Mouse (Mus musculus) megakaryocyte progenitor cell, adult 5-6 weeks (primary cell): ENCODE measurements around the gene Trp53bp2. TPM values are rescaled to one million over a fixed set of nuclear protein-coding genes. Genes with fewer than 3 reads are reported as not detected.
A peak's percentile ranks its signal among the peaks of the same experiment; 100 is the strongest.

Experiments used
- ATAC-seq: replicated peaks from 2 replicates; pipeline ENCODE4 v1.8.0; 2016; ENCODE audit warnings: mild to moderate bottlenecking, moderate TSS enrichment, inconsistent platforms; ENCODE audit not compliant: poor library complexity
- total RNA-seq, 2 experiments: library from RNA; stranded (forward) in 1 of 2; stranded (reverse) in 1 of 2; fragments of 157-497, 149-512 nt in 1 of 2; fragments of 200-1000 nt in 1 of 2; gene quantifications; 2 replicates each; pipeline versions ENCODE4 v1.2.3 to v1.2.4; 2015 to 2017

The Trp53bp2 gene
- total RNA-seq, 2 experiments from 2014 or later: 7.5 to 17.5 TPM

DNA sequence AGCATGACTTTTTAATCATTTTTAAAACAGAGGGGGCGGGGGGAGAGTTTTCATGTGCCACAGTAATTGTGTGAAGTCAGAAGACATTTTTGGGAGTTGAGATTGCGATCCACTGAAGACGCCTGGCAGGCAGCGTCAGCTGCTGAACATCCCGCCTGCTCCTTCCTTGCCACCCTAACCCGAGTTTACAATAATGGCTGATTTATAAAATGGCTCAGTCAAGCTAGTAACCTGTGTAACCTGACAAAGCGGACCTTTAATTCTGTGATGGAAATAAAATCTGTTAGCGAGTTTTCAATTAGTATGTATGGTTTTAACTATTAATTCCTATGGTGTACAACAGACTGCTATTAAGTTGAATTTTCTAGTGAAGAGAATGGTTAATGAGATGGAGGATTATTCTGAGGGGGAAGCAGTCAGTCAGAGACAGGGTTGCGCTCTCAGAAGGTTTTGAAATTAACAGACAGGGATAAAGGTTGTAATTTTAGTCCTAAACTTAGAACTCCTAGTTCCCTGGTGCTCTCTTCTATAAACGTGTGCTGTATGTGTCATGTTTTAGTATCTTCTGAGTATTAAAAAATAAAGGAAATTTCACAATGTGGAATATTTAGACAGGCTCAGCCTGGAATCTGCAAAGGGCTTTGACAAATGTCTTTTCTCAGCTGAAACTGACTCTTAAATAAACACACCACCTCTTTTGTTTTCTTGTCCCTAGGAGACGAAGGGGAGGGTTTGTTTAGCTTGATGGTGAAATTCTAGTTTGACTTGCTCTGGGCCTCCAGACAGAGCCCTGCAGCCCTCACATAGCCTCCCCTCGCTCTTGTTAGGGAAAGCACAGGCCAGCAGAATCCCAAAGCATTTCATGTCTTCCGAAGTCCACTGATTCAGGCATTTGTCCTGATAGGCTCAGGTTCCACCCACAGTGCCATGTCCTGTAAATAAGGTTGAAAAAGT lies 51.6 kb downstream of the Trp53bp2 start:
- ATAC-seq: no peak

- ATAC-seq: peak; percentile 86
Measured at GRCm38 (mm10) chr1:182461261-182461660, 52.3 kb downstream of the Trp53bp2 start.

- no peak for ATAC-seq
Measured at GRCm38 (mm10) chr1:182461813-182462212, 52.8 kb downstream of the Trp53bp2 start.

GRCm38 (mm10) chr1:182465309-182465708 lies 56.3 kb downstream of the Trp53bp2 start:
- no peak for ATAC-seq

- 0 out of 2 replicates have a peak, but pooled peaks have one; percentile 31 for ATAC-seq
Measured at GRCm38 (mm10) chr1:182465978-182466377, 57.0 kb downstream of the Trp53bp2 start.

DNA sequence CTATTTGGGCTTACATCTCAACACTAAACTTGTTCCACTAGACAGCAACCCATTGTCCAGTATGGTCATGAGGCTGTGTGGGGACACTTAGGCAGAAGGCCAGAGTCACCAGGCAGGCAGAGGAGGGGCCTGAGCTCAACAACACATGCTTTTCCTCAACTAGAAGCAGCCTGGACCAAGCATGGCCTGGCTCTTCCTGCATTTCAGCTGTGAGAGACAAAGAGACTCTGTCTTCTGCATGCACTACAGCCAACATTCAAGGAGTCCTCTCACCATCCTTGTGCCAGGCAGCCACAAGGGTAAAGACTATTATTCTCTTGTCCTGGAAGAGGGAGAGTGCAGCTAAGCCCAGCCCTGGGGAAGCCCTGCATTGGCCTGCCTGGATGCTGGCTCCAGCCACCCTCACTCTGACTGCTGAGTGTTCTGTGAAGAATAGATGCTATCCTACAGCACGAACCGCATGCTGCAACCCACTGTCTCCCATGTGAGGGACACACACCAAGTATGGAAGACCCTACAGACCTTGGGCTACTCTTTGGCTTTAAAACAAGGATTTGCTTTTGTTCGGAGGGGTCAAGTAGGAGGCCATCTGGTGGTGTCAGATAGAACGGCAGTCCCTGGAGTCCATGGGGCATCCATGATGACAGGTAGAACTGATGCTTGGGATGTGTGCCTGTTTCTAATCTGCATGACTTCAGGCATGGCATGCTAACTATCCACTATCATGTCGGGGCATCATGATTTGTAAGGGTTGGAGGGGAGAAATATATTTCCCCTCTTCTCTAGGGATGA lies 66.2 kb downstream of the Trp53bp2 start:
- ATAC-seq: peak; percentile 58

GRCm38 (mm10) chr1:182478935-182479334 lies 70.0 kb downstream of the Trp53bp2 start:
- no peak for ATAC-seq

DNA sequence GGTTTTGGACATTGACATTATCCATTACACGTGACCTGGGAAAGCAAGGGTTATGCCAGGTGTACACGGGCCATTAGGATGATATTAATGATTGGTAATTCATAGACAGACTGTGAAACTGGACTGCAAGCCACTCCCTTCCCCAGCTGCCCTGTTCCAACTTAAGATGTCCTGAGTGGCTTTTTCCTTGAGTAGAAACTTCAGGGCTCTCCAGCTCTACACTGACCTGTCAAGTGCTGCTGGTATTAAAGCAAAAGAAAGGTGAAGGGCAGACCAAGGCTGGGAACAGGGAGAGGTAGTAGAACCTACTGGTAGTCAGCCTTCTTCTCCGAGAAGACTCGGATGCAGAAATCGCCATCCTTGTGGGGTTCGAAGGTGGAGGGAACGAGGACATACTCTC lies 72.2 kb downstream of the Trp53bp2 start:
- ATAC-seq: no peak

DNA sequence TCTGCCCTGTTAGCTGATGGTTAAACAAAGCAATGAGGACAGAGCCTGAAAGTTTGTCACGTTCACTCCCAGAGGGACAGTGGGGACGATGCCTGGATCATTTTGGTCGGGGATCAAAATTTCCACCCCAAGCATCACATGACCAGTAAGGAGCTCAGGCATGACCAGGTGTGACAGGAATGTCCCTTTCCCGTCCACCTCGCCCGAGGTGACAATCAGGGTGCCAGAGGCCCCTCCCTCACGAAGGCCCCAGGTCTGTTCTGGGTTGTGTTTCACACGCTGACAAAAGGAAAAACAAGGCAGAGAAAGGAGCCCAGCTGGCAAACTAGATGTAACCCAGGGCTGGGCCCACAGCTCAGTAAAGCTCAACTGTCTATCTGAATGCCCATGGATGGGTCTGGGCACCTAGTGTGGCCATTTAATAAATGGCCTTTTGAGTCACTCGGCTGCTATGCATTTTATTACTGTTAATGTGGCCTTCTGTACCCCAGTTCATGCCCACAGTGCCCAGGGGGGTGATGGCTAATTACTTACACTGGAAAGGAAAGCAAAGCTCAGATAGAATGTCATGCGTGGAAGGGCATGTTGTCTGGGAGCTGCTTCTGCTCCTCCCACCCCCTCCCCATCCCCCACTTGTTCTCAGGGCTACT lies 72.8 kb downstream of the Trp53bp2 start:
- ATAC-seq: no peak

- no peak for ATAC-seq
Measured at GRCm38 (mm10) chr1:182482991-182483909, 74.3 kb downstream of the Trp53bp2 start.

GRCm38 (mm10) chr1:182483910-182484274 lies 74.9 kb downstream of the Trp53bp2 start:
- ATAC-seq: no peak

DNA sequence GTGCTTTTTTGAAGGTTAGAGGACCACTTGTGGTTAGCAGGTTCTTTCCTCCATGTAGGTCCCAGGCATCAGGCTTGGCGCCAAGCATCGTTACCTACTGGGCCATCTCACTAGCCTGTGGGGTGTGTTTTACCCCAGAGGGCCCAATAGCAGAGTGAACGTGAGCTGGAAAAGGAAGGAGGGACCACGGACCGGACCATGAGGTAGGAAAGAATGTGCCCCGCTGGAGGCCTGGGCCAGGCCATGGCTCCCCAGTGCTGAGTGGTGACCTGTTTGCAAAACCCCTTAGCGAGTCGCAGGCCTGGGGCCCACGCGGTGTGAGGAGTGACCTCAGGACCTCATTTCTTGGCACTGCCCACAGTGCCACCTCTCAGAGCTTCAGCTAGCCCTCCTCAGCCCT lies 79.5 kb downstream of the Trp53bp2 start:
- no peak for ATAC-seq

DNA sequence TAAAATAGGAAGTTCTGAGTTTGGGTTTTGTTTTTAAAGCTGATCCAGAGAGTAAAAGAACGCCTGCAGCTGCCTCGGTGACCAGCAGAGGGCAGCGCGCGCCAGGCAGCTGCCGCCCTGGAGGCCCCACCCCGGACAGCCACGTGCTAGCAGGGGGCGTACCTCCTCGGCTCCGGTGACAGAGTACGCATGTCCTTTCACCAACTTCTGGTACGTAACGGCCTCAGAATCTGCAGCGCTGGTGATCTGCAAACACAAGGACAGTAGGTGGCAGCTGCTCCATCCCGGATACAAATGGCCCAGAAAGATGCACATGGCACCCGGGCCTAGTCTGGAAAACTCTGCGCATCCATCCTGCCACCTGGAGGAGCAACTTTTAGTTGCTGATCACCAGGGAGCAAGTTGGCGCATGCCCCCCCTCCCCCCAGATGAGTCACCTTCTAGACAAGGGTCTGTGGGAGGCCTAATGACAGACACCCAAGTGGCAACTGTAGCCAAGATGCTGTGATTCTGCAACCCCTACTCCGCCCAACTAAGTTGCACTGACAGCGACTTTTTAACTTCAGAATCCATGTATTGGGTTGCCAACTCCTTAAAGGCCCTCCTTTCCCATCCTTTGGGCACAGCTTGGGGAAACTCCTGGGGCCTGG lies 81.0 kb downstream of the Trp53bp2 start:
- ATAC-seq: peak; percentile 98

DNA sequence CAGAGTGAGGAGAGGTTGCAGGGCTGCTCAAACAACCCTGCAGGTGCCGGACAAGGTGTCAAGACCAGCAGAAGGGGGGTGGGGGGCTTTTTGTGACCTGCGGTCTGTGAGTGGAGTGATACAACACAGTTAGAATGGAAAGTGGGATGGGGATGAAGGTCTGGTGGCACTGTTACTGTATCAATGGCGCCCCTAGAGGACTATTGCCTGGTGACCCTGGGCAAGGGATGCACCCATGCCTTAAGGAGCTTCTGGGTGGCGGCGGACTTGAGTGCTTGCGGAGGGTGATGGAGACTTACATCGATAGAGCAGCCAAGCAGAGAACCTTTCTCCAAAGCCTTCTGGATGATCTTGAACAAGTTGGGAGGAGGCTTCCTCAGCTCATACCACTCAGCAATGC lies 81.6 kb downstream of the Trp53bp2 start:
- ATAC-seq: peak; percentile 51

GRCm38 (mm10) chr1:182491839-182492238 lies 82.9 kb downstream of the Trp53bp2 start:
- no peak for ATAC-seq

DNA sequence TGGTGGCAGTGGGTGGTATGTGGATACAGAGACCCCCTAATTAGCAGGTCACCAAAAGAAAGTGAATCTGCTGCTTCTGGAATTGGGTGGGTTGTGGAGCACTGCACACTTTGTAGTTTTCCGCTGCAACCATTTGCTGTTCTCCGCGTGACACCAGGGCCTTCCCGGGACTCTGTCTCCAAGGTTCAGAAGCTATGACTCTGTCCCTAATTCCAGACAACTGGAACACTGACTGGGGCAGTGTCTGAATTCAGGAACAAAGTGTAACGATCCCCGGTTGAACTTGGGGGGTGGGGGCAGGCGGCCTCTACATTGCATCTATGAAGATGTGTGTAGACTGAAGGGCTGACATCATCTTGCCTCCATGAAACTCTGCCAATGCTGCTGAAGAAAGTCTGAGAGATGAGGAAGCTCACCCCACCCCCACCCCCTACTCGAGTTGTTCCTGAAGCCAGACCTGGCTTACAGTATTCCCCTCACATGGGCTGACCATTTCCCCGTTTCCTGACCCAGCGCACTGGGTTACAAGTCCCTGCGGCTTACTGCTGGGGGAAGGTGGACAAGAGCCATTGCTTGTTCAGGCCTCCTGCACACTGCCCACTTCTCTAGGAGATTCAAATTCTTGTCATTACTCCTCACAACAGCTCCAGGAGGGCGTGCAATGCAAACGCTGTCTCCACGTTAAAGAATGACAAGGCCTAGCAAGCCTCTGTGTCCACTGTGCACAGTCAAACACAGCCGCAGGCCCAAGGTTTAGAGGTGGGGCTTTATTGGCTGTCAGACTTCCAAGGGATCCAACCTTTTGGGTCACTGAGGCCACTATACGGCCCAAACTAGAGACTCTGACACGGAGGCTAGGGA lies 85.5 kb downstream of the Trp53bp2 start:
- ATAC-seq: no peak

DNA sequence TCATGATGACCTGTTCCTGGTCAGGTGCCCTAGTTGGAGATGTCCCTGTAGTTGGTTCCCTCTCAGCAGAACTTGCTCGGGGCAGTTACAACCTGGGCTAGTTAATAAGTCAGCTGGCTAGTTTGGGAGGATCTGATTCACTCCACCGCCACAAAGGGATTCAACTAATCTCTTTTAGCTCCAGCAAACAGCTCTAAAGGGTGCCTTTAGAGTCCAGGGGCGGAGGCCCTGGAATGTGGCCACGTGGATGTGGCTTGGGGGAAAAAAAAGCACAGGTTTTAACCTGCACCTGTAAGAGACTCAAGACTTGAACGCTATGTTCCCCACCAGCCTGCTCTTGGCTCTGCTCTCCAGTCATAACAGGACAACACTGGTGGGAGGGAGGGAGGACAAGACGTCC lies 87.7 kb downstream of the Trp53bp2 start:
- ATAC-seq: no peak

DNA sequence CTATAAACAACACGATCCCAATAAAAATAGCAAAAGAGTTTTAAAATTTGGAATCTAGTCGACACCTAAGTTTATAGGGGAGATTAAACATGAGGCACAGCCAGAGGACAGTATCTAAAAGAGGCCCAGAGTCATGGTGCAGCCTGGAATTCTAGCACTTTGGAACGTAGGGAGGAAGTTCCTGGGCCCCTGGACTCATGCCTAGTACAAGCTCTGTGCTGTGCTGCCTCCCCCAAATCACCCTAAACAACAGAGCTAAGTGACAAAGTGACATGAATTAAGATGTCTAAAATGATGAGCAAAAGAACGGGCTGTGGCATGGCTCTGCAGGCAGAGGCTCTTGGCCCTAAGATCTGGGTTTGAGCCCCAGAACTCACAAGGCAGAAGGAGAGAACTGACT lies 88.8 kb downstream of the Trp53bp2 start:
- no peak for ATAC-seq
